ENCODE assay signal across 9 mouse cellular contexts in the genomic region with DNA sequence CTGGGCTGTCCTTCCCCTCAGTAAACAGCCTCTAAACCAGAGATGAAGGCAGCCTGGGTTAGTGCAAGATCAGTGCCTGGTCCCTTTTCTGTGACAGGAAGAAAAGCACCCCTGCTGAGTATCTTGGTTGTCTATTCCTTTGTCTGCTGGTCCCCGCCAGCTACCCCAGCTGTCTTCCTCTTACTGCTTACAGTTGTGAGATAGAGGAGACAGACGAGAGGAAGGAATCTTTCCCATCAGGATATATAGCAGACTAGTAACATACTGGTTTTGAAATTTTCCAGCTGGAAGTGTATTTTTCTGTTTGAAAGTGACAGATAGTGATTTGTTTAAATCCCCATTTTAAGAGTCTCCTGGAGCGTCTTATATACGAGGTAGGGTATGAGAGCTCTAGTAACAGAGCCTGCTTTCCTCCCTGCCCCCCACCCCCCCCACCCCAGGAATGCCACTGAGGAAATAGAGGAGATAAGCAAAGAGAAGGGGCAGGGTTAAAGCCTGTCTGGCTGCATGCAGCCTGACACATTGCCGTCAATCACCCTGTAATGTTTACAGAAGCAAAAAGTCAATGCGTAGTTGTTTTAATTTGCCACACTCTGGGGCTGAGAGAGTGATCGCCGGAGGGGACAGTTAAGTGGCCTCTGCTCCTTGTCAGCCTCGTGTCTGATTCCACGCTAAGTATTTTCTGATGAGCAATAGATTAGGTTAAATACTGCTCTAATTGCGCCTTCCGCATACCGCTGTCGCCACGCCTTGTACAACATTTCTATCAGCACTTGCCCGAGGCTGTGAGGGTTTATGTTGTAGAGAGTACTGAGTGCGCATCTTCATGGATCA. TPM values are rescaled to one million over a fixed set of nuclear protein-coding genes. Genes with fewer than 3 reads are reported as not detected.
DNase-seq lines count a peak whose midpoint lies in the region; ATAC-seq and TF ChIP-seq lines count a peak whose summit lies in the region.
"Had no signal": no experiment of that assay in that cellular context is flagged by ENCODE, and none has a peak within 500 bp of the region (broad histone marks: within the 10 kb centered on the region; RNA-seq: fewer than 3 reads in every experiment).

No protein-coding gene starts in this region.

- ATAC-seq in limb, embryonic 12.5 days (ENCODE audit: insufficient number of reproducible peaks, insufficient read depth, low FRiP score, low TSS enrichment, low read depth) = no peak
- ATAC-seq in embryonic facial prominence, embryonic 12.5 days (ENCODE audit: insufficient number of reproducible peaks, insufficient read depth, low FRiP score, low TSS enrichment) = no peak
- peak; percentile 60 for ATAC-seq in intestine, embryonic 16.5 days
- ATAC-seq in neural tube, embryonic 14.5 days (ENCODE audit: low read depth) = peak; percentile 46; the same call in 1 of the 2 replicates

- WGBS in limb, embryonic 12.5 days = 4% methylated on average over 17 of the region's 17 CpGs
- 7% methylated on average over 17 of the region's 17 CpGs for WGBS in limb, embryonic 10.5 days
- WGBS in embryonic facial prominence, embryonic 12.5 days = 4% methylated on average over 17 of the region's 17 CpGs
- 5% methylated on average over 17 of the region's 17 CpGs for WGBS in intestine, embryonic 16.5 days
- 9% methylated on average over 17 of the region's 17 CpGs for WGBS in neural tube, embryonic 14.5 days

- H3K27ac ChIP-seq in limb, embryonic 12.5 days = no peak overlapping the region
- no peak overlapping the region for H3K27ac ChIP-seq in limb, embryonic 10.5 days
- H3K27ac ChIP-seq in embryonic facial prominence, embryonic 12.5 days = no peak overlapping the region
- H3K27ac ChIP-seq in intestine, embryonic 16.5 days (ENCODE audit: low read length) = no peak overlapping the region
- no peak overlapping the region for H3K27ac ChIP-seq in neural tube, embryonic 14.5 days (ENCODE audit: low read depth, low read length)
- no peak overlapping the region for H3K27ac ChIP-seq in layer of hippocampus, adult 2 months

- H3K9ac ChIP-seq in limb, embryonic 12.5 days (replicated peaks) = no peak overlapping the region
- no peak overlapping the region for H3K9ac ChIP-seq in embryonic facial prominence, embryonic 12.5 days
- H3K9ac ChIP-seq in intestine, embryonic 16.5 days (ENCODE audit: low read depth, low read length) = no peak overlapping the region
- no peak overlapping the region for H3K9ac ChIP-seq in neural tube, embryonic 14.5 days (replicated peaks; ENCODE audit: low read depth, low read length)

- no peaks in the 10 kb centered on the region for H3K36me3 ChIP-seq in limb, embryonic 12.5 days
- no peaks in the 10 kb centered on the region for H3K36me3 ChIP-seq in limb, embryonic 10.5 days
- no peaks in the 10 kb centered on the region for H3K36me3 ChIP-seq in embryonic facial prominence, embryonic 12.5 days
- no peaks in the 10 kb centered on the region for H3K36me3 ChIP-seq in intestine, embryonic 16.5 days (ENCODE audit: control insufficient read depth, insufficient read depth, low read length)
- no peaks in the 10 kb centered on the region for H3K36me3 ChIP-seq in neural tube, embryonic 14.5 days (ENCODE audit: control insufficient read depth, insufficient read depth, low read length)

- DNase-seq in limb, embryonic 10.5 days (ENCODE audit: low spot score) = no peak
- no peak for DNase-seq in layer of hippocampus, adult 2 months (ENCODE audit: low spot score in 2 of 2)
- no peak for DNase-seq in thymus, adult 18-20 months
- no peak for DNase-seq in ovary, postnatal 36 days (ENCODE audit: low spot score)

- no peak overlapping the region for H3K4me3 ChIP-seq in limb, embryonic 12.5 days (replicated peaks)
- no peak overlapping the region for H3K4me3 ChIP-seq in limb, embryonic 10.5 days
- H3K4me3 ChIP-seq in embryonic facial prominence, embryonic 12.5 days = no peak overlapping the region
- H3K4me3 ChIP-seq in intestine, embryonic 16.5 days (ENCODE audit: low read length) = peak overlapping the region; percentile 19
- H3K4me3 ChIP-seq in neural tube, embryonic 14.5 days (ENCODE audit: low read depth, low read length) = no peak overlapping the region
- H3K4me3 ChIP-seq in layer of hippocampus, adult 2 months = no peak overlapping the region

- H3K9me3 ChIP-seq in limb, embryonic 12.5 days = no peaks in the 10 kb centered on the region; the same call in 1 of the 2 replicates
- no peaks in the 10 kb centered on the region for H3K9me3 ChIP-seq in limb, embryonic 10.5 days (replicated peaks)
- H3K9me3 ChIP-seq in embryonic facial prominence, embryonic 12.5 days = no peaks in the 10 kb centered on the region
- H3K9me3 ChIP-seq in intestine, embryonic 16.5 days (ENCODE audit: control insufficient read depth, low read length) = no peaks in the 10 kb centered on the region
- H3K9me3 ChIP-seq in neural tube, embryonic 14.5 days (ENCODE audit: control insufficient read depth, low read length) = no peaks in the 10 kb centered on the region

- peaks cover 58% of the 10 kb centered on the region for H3K27me3 ChIP-seq in limb, embryonic 12.5 days
- peaks cover 78% of the 10 kb centered on the region for H3K27me3 ChIP-seq in limb, embryonic 10.5 days (ENCODE audit: low read depth, poor library complexity, severe bottlenecking)
- peaks cover 29% of the 10 kb centered on the region for H3K27me3 ChIP-seq in embryonic facial prominence, embryonic 12.5 days
- H3K27me3 ChIP-seq in intestine, embryonic 16.5 days (replicated peaks; ENCODE audit: control insufficient read depth, insufficient read depth, low read length) = no peaks in the 10 kb centered on the region
- H3K27me3 ChIP-seq in neural tube, embryonic 14.5 days (ENCODE audit: control insufficient read depth, insufficient read depth, low read length) = peaks cover 14% of the 10 kb centered on the region

- H3K4me1 ChIP-seq in limb, embryonic 12.5 days (replicated peaks) = peaks cover 16% of the 10 kb centered on the region
- peaks cover 21% of the 10 kb centered on the region for H3K4me1 ChIP-seq in limb, embryonic 10.5 days
- 0 out of 2 replicates have a peak, but pooled peaks cover 3% of the 10 kb centered on the region for H3K4me1 ChIP-seq in embryonic facial prominence, embryonic 12.5 days
- H3K4me1 ChIP-seq in intestine, embryonic 16.5 days (ENCODE audit: control insufficient read depth, insufficient read depth, low read length) = peaks cover 11% of the 10 kb centered on the region
- peaks cover 4% of the 10 kb centered on the region; the same call in 1 of the 2 replicates for H3K4me1 ChIP-seq in neural tube, embryonic 14.5 days (ENCODE audit: control insufficient read depth, insufficient read depth, low read length)

- H3K4me2 ChIP-seq in limb, embryonic 12.5 days = peak overlapping the region; percentile 27
- H3K4me2 ChIP-seq in embryonic facial prominence, embryonic 12.5 days (replicated peaks) = peak overlapping the region; percentile 16
- H3K4me2 ChIP-seq in intestine, embryonic 16.5 days (ENCODE audit: low read depth, low read length) = peak overlapping the region; percentile 43
- no peak overlapping the region for H3K4me2 ChIP-seq in neural tube, embryonic 14.5 days (ENCODE audit: low read depth, low read length)

- TF ChIP-seq CTCF in layer of hippocampus, adult 2 months (conservative IDR thresholded peaks at IDR 0.05) = no peak

RNA-seq across cellular contexts. Expression of gene Dmrt3, which starts 34.9 kb away (rescaled TPM):
- 0.46 and 0.96 TPM in 2 replicates for polyA plus RNA-seq in limb, embryonic 12.5 days (2016; fragmentation: Nextera tagmentation; extraction: Ambion mirVana)
- 0.10 and 0.26 TPM in 2 replicates for polyA plus RNA-seq in limb, embryonic 10.5 days (2016; fragmentation: Nextera tagmentation; extraction: Ambion mirVana)
- polyA plus RNA-seq in embryonic facial prominence, embryonic 12.5 days (2016; fragmentation: Nextera tagmentation; extraction: Ambion mirVana) = 3.3 and 5.1 TPM in 2 replicates
- 0.15 and 0.20 TPM in 2 replicates for polyA plus RNA-seq in intestine, embryonic 16.5 days (2015; fragmentation: Nextera tagmentation; extraction: Ambion mirVana)
- 2.6 TPM in 2 replicates for polyA plus RNA-seq in neural tube, embryonic 14.5 days (2014; fragmentation: Nextera tagmentation; extraction: Ambion mirVana)
- total RNA-seq in layer of hippocampus, adult 2 months (2021) = 1 to 10 TPM in 1 of 2 experiments, under 1 TPM in 1; 0.79 to 1.8 TPM
- total RNA-seq: left cerebral cortex, adult 18-20 months had no signal

Comparison
In these comparisons a context has a peak if more than half of its experiments do, and no peak if none do; other contexts are left out.
1. ATAC-seq: peak in intestine, embryonic 16.5 days (single experiment) and neural tube, embryonic 14.5 days (single experiment); none in limb, embryonic 12.5 days (single experiment) and embryonic facial prominence, embryonic 12.5 days (single experiment).